Mouse (Mus musculus): ENCODE data around the gene Maz. TPM values are rescaled to one million over a fixed set of nuclear protein-coding genes. Genes with fewer than 3 reads are reported as not detected.

Maz gene
- total and polyA plus RNA-seq, 2 experiments from 2014 or later, result 15.6 to 89.3 TPM

DNA sequence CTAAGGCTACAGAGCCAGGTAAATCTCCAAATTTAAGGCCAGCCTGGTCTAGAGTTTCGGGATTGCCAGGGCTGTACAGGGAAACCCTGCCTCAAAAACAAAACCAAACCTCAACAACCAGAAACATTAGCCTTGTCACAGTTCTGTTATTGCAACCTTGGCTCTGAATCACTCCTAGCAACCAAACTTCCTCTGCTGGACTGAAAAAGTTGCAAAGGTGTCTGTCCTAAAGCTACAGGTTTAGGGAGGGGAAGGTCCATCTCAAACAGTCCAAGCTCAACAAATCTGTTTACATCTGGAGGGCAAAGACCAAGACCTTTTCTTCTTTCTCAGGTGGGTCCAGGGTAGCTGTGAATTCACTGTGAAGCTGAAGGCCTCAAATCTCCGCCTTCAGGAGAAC lies 15.8 kb downstream of the Maz start:
- WGBS, result 96% methylated on average over 2 of the region's 2 CpGs
- DNase-seq (ENCODE audit: low spot score) (no peak), ATAC-seq (ENCODE audit: insufficient read depth, low read depth) (no peak)
- Histone ChIP-seq H3K9ac (replicated peaks; ENCODE audit: low read depth, low read length) (no peak overlapping the region), H3K27me3 (ENCODE audit: control insufficient read depth, insufficient read depth, low read length) (no peaks in the 10 kb centered on the region), H3K27ac (ENCODE audit: low read depth) (no peak overlapping the region), H3K36me3 (replicated peaks; ENCODE audit: control insufficient read depth, insufficient read depth, low read length) (0 out of 2 replicates have a peak, but pooled peaks cover 10% of the 10 kb centered on the region), H3K4me3 (ENCODE audit: low read depth, low read length) (no peak overlapping the region), H3K9me3 (replicated peaks; ENCODE audit: control insufficient read depth, low read length) (no peaks in the 10 kb centered on the region), H3K4me1 (ENCODE audit: control insufficient read depth, insufficient read depth) (peaks cover 28% of the 10 kb centered on the region), H3K4me2 (ENCODE audit: low read depth, low read length) (no peak overlapping the region)
- TF ChIP-seq EP300 (IDR thresholded peaks at IDR 0.05; ENCODE audit: low read depth) (no peak), CTCF (IDR thresholded peaks at IDR 0.05; ENCODE audit: low read depth) (no peak)

DNA sequence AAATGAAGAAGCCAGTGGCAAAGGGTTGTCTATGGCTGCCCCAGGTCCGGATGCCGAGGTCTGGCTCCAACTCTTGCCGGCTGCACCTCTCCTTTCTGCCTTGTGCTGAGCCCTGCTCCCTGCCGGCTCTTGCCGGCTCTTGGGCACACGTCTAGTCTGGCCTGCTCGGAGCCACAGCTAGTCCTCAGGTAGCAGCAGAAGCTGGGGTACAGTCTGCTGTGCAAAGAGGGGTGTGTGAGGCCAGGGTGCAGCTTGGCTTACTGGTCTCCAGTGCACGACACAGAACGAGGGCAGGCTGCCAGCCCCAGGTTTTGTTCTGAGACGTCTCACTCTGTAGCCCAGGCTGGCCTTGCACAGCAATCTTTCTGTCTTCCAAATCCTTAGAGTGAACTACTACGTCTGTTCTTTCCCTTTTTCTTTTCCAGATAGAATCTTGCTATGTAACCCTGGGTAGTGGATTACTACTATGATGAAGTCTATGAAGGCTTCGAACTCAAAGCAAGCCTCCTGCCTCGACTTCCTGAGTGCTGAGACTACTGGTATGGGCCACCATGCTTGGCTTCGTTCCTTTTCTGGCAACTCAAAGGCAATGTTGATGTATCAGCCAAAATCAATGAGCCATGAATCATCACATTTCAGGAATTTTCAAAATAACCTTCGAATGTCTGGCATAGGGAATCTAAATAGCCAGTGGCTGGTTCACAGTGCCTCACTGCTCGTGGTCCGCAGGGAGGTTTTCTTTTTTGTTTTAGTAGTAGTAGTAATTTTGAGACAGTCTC lies 17.3 kb downstream of the Maz start:
- Histone ChIP-seq H3K4me3 (ENCODE audit: low read depth, low read length) (no peak overlapping the region), H3K27me3 (ENCODE audit: control insufficient read depth, insufficient read depth, low read length) (no peaks in the 10 kb centered on the region), H3K9me3 (replicated peaks; ENCODE audit: control insufficient read depth, low read length) (no peaks in the 10 kb centered on the region), H3K27ac (ENCODE audit: low read depth) (peak overlapping the region; percentile 85), H3K9ac (replicated peaks; ENCODE audit: low read depth, low read length) (no peak overlapping the region), H3K4me1 (ENCODE audit: control insufficient read depth, insufficient read depth) (peaks cover 21% of the 10 kb centered on the region), H3K4me2 (ENCODE audit: low read depth, low read length) (no peak overlapping the region), H3K36me3 (replicated peaks; ENCODE audit: control insufficient read depth, insufficient read depth, low read length) (0 out of 2 replicates have a peak, but pooled peaks cover 6% of the 10 kb centered on the region)
- TF ChIP-seq CTCF (IDR thresholded peaks at IDR 0.05; ENCODE audit: low read depth) (no peak), EP300 (IDR thresholded peaks at IDR 0.05; ENCODE audit: low read depth) (no peak)
- ATAC-seq (ENCODE audit: insufficient read depth, low read depth) (no peak), DNase-seq (ENCODE audit: low spot score) (no peak)
- WGBS, result 82% methylated on average over 17 of the region's 17 CpGs

DNA sequence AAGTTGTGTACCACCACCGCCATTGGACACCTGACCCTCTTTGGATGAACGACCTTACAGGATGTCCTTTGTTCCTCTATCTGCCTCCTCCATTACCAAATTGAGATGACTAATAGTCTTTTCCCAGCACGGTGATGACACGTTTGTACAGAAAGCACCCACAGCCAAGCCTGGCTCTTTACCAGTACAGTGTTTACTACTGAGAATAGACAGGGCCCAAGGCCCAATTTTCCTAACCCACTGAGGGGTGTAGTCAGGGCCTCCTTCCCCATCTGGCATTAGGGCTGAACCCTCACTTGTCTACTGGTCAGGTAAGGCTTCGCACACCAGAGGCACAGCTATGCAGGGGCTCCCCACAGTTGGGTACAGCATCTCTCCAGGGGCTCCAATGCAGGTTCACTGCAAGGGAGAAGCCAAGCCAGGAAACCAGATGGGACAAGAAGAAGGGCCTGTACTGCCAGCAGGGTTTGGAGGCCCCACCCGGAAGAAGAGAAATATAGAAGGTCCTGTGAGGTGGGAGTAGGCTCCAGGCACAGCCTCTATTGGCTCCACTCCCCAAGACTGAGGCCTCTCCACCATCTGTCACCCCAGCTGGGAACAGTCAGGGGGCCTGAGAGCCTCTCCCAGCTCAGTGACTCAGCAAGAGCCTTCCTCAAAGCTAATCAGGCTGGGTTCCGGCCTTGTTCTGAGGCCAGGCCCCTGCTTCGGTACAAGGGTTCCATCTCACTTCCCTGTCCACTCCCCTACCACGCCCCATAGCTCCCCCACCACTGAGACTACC lies 18.4 kb downstream of the Maz start:
- DNase-seq (ENCODE audit: low spot score) (peak; percentile 73), ATAC-seq (ENCODE audit: insufficient read depth, low read depth) (peak; percentile 83)
- Histone ChIP-seq H3K27me3 (ENCODE audit: control insufficient read depth, insufficient read depth, low read length) (no peaks in the 10 kb centered on the region), H3K9ac (replicated peaks; ENCODE audit: low read depth, low read length) (peak overlapping the region; percentile 51), H3K4me2 (ENCODE audit: low read depth, low read length) (no peak overlapping the region), H3K4me1 (ENCODE audit: control insufficient read depth, insufficient read depth) (peaks cover 21% of the 10 kb centered on the region), H3K4me3 (ENCODE audit: low read depth, low read length) (no peak overlapping the region), H3K27ac (ENCODE audit: low read depth) (peak overlapping the region; percentile 85), H3K36me3 (replicated peaks; ENCODE audit: control insufficient read depth, insufficient read depth, low read length) (0 out of 2 replicates have a peak, but pooled peaks cover 6% of the 10 kb centered on the region), H3K9me3 (replicated peaks; ENCODE audit: control insufficient read depth, low read length) (no peaks in the 10 kb centered on the region)
- no peak for TF ChIP-seq CTCF (IDR thresholded peaks at IDR 0.05; ENCODE audit: low read depth)
- TF ChIP-seq EP300 (IDR thresholded peaks at IDR 0.05; ENCODE audit: low read depth), result no peak
- 30% methylated on average over 9 of the region's 9 CpGs for WGBS

DNA sequence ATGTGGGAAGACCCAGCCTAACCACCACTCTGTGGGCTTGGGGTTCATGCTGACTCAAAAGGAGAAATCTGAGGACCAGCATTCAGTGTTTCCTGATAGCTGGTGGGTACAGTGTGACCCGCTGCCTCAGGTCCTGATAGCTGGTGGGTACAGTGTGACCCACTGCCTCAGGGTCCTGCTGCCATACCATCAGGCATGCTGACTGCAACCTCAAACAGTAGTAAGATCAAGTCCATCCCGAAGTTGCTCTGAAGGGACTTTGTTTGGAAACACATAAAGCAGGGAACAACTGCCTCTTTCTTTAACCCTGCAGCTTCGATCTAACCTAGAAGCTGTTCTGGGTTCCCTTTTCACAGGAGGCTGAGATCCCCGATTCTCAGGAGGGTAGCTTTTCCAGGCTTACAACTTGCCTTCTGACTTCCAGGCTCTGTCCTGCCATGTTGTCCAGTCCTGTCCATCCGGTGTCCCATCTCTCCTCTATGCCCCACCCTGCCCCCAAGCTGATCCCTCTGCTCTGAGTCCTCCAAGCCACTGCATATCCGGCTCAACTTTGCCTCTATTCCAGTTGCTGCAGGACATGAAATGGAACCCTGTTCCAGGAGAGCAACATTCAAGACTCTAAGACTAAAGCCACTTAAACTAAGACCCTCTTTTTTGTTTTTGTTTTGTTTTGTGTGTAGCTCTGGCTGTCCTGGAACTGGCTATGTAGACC lies 19.4 kb downstream of the Maz start:
- no peak overlapping the region for H3K4me3 ChIP-seq (ENCODE audit: low read depth, low read length)
- peak overlapping the region; percentile 85 for H3K27ac ChIP-seq (ENCODE audit: low read depth)
- ATAC-seq (ENCODE audit: insufficient read depth, low read depth), result no peak
- no peaks in the 10 kb centered on the region for H3K27me3 ChIP-seq (ENCODE audit: control insufficient read depth, insufficient read depth, low read length)
- H3K4me1 ChIP-seq (ENCODE audit: control insufficient read depth, insufficient read depth), result peaks cover 21% of the 10 kb centered on the region
- no peak overlapping the region for H3K9ac ChIP-seq (replicated peaks; ENCODE audit: low read depth, low read length)
- 86% methylated on average over 6 of the region's 6 CpGs for WGBS
- no peak overlapping the region for H3K4me2 ChIP-seq (ENCODE audit: low read depth, low read length)
- no peak for DNase-seq (ENCODE audit: low spot score)
- H3K9me3 ChIP-seq (replicated peaks; ENCODE audit: control insufficient read depth, low read length), result no peaks in the 10 kb centered on the region
- H3K36me3 ChIP-seq (replicated peaks; ENCODE audit: control insufficient read depth, insufficient read depth, low read length), result 0 out of 2 replicates have a peak, but pooled peaks cover 3% of the 10 kb centered on the region
- TF ChIP-seq EP300 (IDR thresholded peaks at IDR 0.05; ENCODE audit: low read depth) (no peak), CTCF (IDR thresholded peaks at IDR 0.05; ENCODE audit: low read depth) (no peak)

DNA sequence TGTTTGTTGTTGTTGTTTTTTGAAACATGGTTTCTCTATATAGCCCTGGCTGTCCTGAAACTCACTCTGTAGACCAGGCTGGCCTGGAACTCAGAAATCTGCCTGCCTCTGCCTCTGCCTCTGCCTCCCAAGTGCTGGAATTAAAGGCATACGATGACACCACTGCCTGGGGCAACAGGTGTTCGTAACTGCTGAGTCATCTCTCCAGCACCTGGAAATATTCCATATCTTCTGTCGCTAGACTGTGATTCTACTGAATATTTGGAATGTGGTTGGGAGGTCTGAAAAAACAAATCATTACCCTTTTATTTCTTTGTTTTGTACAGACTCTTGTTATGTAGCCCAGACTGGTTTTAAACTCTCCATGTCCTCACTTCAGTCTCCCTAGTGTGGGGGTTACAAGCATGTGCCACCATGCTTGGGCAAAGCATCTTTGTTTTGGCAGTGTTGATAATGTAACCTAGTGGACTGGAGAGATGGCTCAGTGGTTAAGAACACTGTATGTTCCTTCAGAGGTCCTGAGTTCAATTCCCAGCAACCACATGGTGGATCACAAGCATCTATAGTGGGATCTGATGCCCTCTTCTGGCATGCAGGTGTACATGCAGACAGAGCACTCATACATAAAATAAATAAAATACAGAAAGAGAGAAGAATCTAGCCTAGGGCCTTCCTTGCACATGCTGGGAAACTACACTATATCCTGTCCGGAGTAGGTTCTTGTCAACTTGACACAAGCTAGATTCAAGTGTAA lies 22.5 kb downstream of the Maz start:
- Histone ChIP-seq H3K4me3 (ENCODE audit: low read depth, low read length) (no peak overlapping the region), H3K9ac (replicated peaks; ENCODE audit: low read depth, low read length) (no peak overlapping the region), H3K4me2 (ENCODE audit: low read depth, low read length) (no peak overlapping the region), H3K4me1 (ENCODE audit: control insufficient read depth, insufficient read depth) (peaks cover 20% of the 10 kb centered on the region), H3K27me3 (ENCODE audit: control insufficient read depth, insufficient read depth, low read length) (no peaks in the 10 kb centered on the region), H3K36me3 (replicated peaks; ENCODE audit: control insufficient read depth, insufficient read depth, low read length) (peaks cover 6% of the 10 kb centered on the region), H3K9me3 (replicated peaks; ENCODE audit: control insufficient read depth, low read length) (no peaks in the 10 kb centered on the region), H3K27ac (ENCODE audit: low read depth) (no peak overlapping the region)
- no peak for DNase-seq (ENCODE audit: low spot score)
- TF ChIP-seq CTCF (IDR thresholded peaks at IDR 0.05; ENCODE audit: low read depth), result peak; percentile 4; the same call in 1 of the 2 replicates
- TF ChIP-seq EP300 (IDR thresholded peaks at IDR 0.05; ENCODE audit: low read depth), result no peak
- ATAC-seq (ENCODE audit: insufficient read depth, low read depth), result no peak
- 79% methylated on average over 4 of the region's 4 CpGs for WGBS

Measured in heart, postnatal 0 days (tissue).